Mouse (Mus musculus) thymus, adult 2 months (tissue): ENCODE data around the gene Rps19bp1.

Experiments used
- CTCF ChIP-seq: fragments of 200-500 bp; IDR thresholded peaks from 2 replicates; pipeline ENCODE4 v1.5.1; 2012; ENCODE audit warnings: mild to moderate bottlenecking, control low read depth, low read length, moderate library complexity, borderline replicate concordance; ENCODE audit not compliant: control insufficient read depth, poor library complexity, insufficient read depth; ENCODE audit errors: extremely low read depth
- POLR2A ChIP-seq: fragments of 200-500 bp; IDR thresholded peaks from 2 replicates; pipeline ENCODE4 v1.6.1; 2012; ENCODE audit warnings: mild to moderate bottlenecking, low read length, control low read depth, moderate library complexity; ENCODE audit not compliant: control insufficient read depth, poor library complexity, insufficient read depth; ENCODE audit errors: extremely low read depth

DNA sequence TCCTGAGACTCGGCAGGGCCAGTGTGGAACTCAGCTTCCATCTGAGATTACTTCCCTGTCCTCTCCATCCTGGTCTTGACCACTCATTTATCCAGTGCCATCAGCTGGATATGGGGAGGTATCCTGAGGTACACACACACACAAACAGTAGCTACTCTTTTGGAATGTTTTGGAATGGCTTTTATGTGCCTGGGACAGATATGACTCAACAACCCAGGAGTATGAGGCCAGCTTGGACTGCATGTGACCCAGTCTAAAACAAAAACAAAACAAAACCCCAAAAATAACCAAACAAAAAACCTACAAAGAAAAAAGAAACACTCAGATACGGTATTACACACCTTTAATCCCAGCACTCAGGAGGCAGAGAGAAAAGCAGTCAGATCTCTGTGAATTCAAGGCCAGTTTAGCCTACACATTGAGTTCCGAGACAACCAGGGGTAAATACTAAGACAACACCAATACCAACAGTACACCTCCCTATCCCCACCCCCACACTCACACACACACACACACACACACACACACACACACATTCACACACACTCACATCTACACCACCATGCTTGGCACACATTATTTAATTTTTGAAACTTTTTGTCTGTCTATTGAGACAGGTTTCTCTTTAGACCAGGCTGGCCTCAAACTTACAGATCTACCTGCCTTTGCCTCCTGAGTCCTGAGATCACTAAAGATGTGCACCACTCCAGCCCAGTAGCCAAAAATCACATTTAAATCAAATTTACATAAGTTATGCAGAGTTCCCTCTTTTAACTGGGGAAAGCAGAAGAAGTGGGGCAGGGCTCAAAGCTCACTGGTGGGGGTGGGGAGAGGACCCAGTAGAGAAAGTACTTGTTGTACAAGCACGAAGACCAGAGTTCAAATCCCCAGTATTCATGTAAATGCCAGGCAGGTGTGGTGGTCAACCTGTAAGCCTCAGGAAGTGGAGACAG is 44.1 kb downstream of the Rps19bp1 start:
- TF ChIP-seq CTCF (no peak), POLR2A (no peak)
